Mouse (Mus musculus) CH12.LX (cell line): ENCODE measurements around the gene Cdh23. TPM values are rescaled to one million over a fixed set of nuclear protein-coding genes. Genes with fewer than 3 reads are reported as not detected.

Experiments
- DNase-seq: peaks from one replicate; pipeline ENCODE4 v3.0.0-alpha.2; 2013; ENCODE audit errors: extremely low read depth
- H3K27ac ChIP-seq: 2 replicates; pipeline ENCODE4 v1.5.1; 2012; ENCODE audit warnings: low read depth, mild to moderate bottlenecking, control low read depth, moderate library complexity; ENCODE audit not compliant: insufficient read depth
- H3K27me3 ChIP-seq: replicated peaks from 2 replicates; pipeline ENCODE3; 2012; ENCODE audit warnings: inconsistent platforms
- H3K36me3 ChIP-seq, 2 experiments: replicated peaks in 1 of 2; 2 replicates each; pipeline versions ENCODE3 to v1.6.1; 2012; ENCODE audit warnings: inconsistent platforms in 1 of 2, low read length in 1 of 2, mild to moderate bottlenecking in 1 of 2, mixed read lengths in 1 of 2, moderate library complexity in 1 of 2; ENCODE audit not compliant: control insufficient read depth in 1 of 2, insufficient read depth in 1 of 2
- H3K4me1 ChIP-seq, 2 experiments: 2 replicates each; pipeline ENCODE4 v1.6.1; 2012; ENCODE audit warnings: inconsistent platforms in 1 of 2, moderate library complexity in 1 of 2; ENCODE audit not compliant: insufficient read depth in 2 of 2, control insufficient read depth in 1 of 2
- H3K4me2 ChIP-seq: 2 replicates; pipeline ENCODE4 v1.6.1; 2012; ENCODE audit warnings: low read depth, mild to moderate bottlenecking, control low read depth; ENCODE audit not compliant: poor library complexity, insufficient read depth, severe bottlenecking
- H3K4me3 ChIP-seq, 3 experiments: fragments of 150-350 bp in 1 of 3; sonication (generic) in 1 of 3; replicated peaks in 1 of 3; 2 replicates each; pipeline versions ENCODE3 to v1.5.1; 2011 to 2012; ENCODE audit warnings: low read depth in 2 of 3, low read length in 2 of 3, mild to moderate bottlenecking in 2 of 3, moderate library complexity in 2 of 3, control low read depth in 1 of 3, improper control_type of control experiment in 1 of 3, inconsistent platforms in 1 of 3, mixed read lengths in 1 of 3; ENCODE audit not compliant: poor library complexity in 1 of 3
- H3K79me2 ChIP-seq: replicated peaks from 2 replicates; pipeline ENCODE4 v1.6.1; 2012; ENCODE audit warnings: mild to moderate bottlenecking, moderate library complexity; ENCODE audit not compliant: control insufficient read depth, poor library complexity, insufficient read depth, severe bottlenecking; ENCODE audit errors: extremely low read depth
- H3K9ac ChIP-seq: 2 replicates; pipeline ENCODE4 v1.6.1; 2012; ENCODE audit warnings: low read depth, mild to moderate bottlenecking, control low read depth, moderate library complexity; ENCODE audit not compliant: insufficient read depth
- H3K9me3 ChIP-seq: replicated peaks from 2 replicates; pipeline ENCODE3; 2012; ENCODE audit warnings: low read length, inconsistent platforms, mixed read lengths
- BHLHE40 ChIP-seq: IDR thresholded peaks from 2 replicates; pipeline ENCODE4 v1.6.1; 2011; ENCODE audit warnings: mild to moderate bottlenecking, low read depth, low read length, improper control_type of control experiment
- CHD1 ChIP-seq: IDR thresholded peaks from 2 replicates; pipeline ENCODE4 v1.6.1; 2012; ENCODE audit warnings: low read depth, low read length, improper control_type of control experiment, inconsistent platforms
- CHD2 ChIP-seq: IDR thresholded peaks from 2 replicates; pipeline ENCODE4 v1.6.1; 2011; ENCODE audit warnings: low read length, improper control_type of control experiment
- E2F4 ChIP-seq: IDR thresholded peaks from 2 replicates; pipeline ENCODE4 v1.6.1; 2011; ENCODE audit warnings: low read depth, low read length, improper control_type of control experiment; ENCODE audit not compliant: insufficient replicate concordance
- ETS1 ChIP-seq: conservative IDR thresholded peaks from 2 replicates; pipeline ENCODE4 v1.6.1; 2012; ENCODE audit warnings: low read depth, mild to moderate bottlenecking, inconsistent platforms, low read length, improper control_type of control experiment, moderate library complexity
- GABPA ChIP-seq: IDR thresholded peaks from 2 replicates; pipeline ENCODE4 v1.6.1; 2012; ENCODE audit warnings: low read depth, low read length, improper control_type of control experiment, inconsistent platforms; ENCODE audit not compliant: insufficient replicate concordance
- HCFC1 ChIP-seq: IDR thresholded peaks from 2 replicates; pipeline ENCODE4 v1.6.1; 2012; ENCODE audit warnings: low read depth, mild to moderate bottlenecking, inconsistent platforms, low read length, improper control_type of control experiment
- IRF4 ChIP-seq: IDR thresholded peaks from 2 replicates; pipeline ENCODE4 v1.6.1; 2014; ENCODE audit warnings: low read depth, mild to moderate bottlenecking, inconsistent platforms, low read length, improper control_type of control experiment
- JUN ChIP-seq: IDR thresholded peaks from 2 replicates; pipeline ENCODE4 v1.6.1; 2011; ENCODE audit warnings: low read depth, mild to moderate bottlenecking, low read length, improper control_type of control experiment, moderate library complexity; ENCODE audit not compliant: insufficient read depth
- JUND ChIP-seq: conservative IDR thresholded peaks from 2 replicates; pipeline ENCODE4 v1.6.1; 2011; ENCODE audit warnings: low read depth, low read length, improper control_type of control experiment
- KAT2A ChIP-seq: IDR thresholded peaks from 2 replicates; pipeline ENCODE4 v1.6.1; 2012; ENCODE audit warnings: low read length, improper control_type of control experiment, inconsistent platforms; ENCODE audit not compliant: insufficient replicate concordance
- MAFK ChIP-seq: IDR thresholded peaks from 2 replicates; pipeline ENCODE4 v1.6.1; 2011; ENCODE audit warnings: low read length, improper control_type of control experiment; ENCODE audit not compliant: insufficient replicate concordance
- MAX ChIP-seq: IDR thresholded peaks from 2 replicates; pipeline ENCODE4 v1.6.1; 2011; ENCODE audit warnings: low read length, improper control_type of control experiment
- MAZ ChIP-seq: IDR thresholded peaks from 2 replicates; pipeline ENCODE4 v1.6.1; 2012; ENCODE audit warnings: low read depth, mild to moderate bottlenecking, inconsistent platforms, low read length, improper control_type of control experiment, moderate library complexity
- MXI1 ChIP-seq: IDR thresholded peaks from 2 replicates; pipeline ENCODE4 v1.6.1; 2011; ENCODE audit warnings: mild to moderate bottlenecking, low read depth, low read length, improper control_type of control experiment
- MYC ChIP-seq: IDR thresholded peaks from 2 replicates; pipeline ENCODE4 v1.6.1; 2011; ENCODE audit warnings: low read depth, mild to moderate bottlenecking, improper control_type of control experiment, low read length
- POLR2A ChIP-seq: IDR thresholded peaks from 2 replicates; pipeline ENCODE4 v1.6.1; 2011; ENCODE audit warnings: low read depth, mild to moderate bottlenecking, improper control_type of control experiment, low read length
- RCOR1 ChIP-seq: conservative IDR thresholded peaks from 2 replicates; pipeline ENCODE4 v1.6.1; 2012; ENCODE audit warnings: low read depth, mild to moderate bottlenecking, inconsistent platforms, low read length, improper control_type of control experiment
- SIN3A ChIP-seq: IDR thresholded peaks from 2 replicates; pipeline ENCODE4 v1.6.1; 2012; ENCODE audit warnings: low read length, improper control_type of control experiment, inconsistent platforms
- SMC3 ChIP-seq: IDR thresholded peaks from 2 replicates; pipeline ENCODE4 v1.6.1; 2011; ENCODE audit warnings: low read depth, low read length, improper control_type of control experiment
- TCF12 ChIP-seq: IDR thresholded peaks from 2 replicates; pipeline ENCODE4 v1.6.1; 2014; ENCODE audit warnings: low read depth, mild to moderate bottlenecking, inconsistent platforms, low read length, improper control_type of control experiment
- ZNF384 ChIP-seq: IDR thresholded peaks from 2 replicates; pipeline ENCODE4 v1.6.1; 2012; ENCODE audit warnings: low read depth, low read length, improper control_type of control experiment, inconsistent platforms
- dilution Hi-C: fragments of 300-500 bp; cut with MboI; formaldehyde crosslinking; loops from 2 replicates; pipeline ENCODE4 v1.14.3; 2020; ENCODE audit warnings: low sequenced_read_pairs; ENCODE audit not compliant: extremely low pct_unique_long_range_greater_than_20kb, extremely low pct_ligation_motif_present
- in situ Hi-C: fragments of 300-500 bp; cut with MboI; formaldehyde crosslinking; loops from 3 replicates; pipeline ENCODE4 v1.14.3; 2019; ENCODE audit warnings: low sequenced_read_pairs, low pct_ligation_motif_present, low pct_unique_long_range_greater_than_20kb, mixed read lengths
- polyA plus RNA-seq: library from polyadenylated mRNA; unstranded; fragments of >175 nt; gene quantifications from 2 replicates; pipeline ENCODE4 v1.2.1, GENCODE M21; 2012; ENCODE audit warnings: low read depth; ENCODE audit not compliant: insufficient read length
- total RNA-seq, 2 experiments: library from RNA; depleted of rRNA; stranded (reverse); fragments of 300-350 nt in 1 of 2; fragments of >200 nt in 1 of 2; gene quantifications; 2 replicates each; pipeline ENCODE4 v1.2.3; 2012 to 2014

Cdh23 gene
- total and polyA plus RNA-seq, 3 experiments: 0.20 to 0.73 (median 0.30) TPM

GRCm38 (mm10) chr10:60733471-60733870 lies 37.2 kb upstream of the Cdh23 start:
- dilution Hi-C loops: no loop called here
- Histone ChIP-seq H3K27ac (no peak overlapping the region), H3K36me3 (peaks cover 12 to 68% of the 10 kb centered on the region in 2 experiments)

GRCm38 (mm10) chr10:60732397-60732861 lies 36.1 kb upstream of the Cdh23 start:
- peaks cover 16 to 74% of the 10 kb centered on the region in 2 experiments for H3K36me3 ChIP-seq
- TF ChIP-seq GABPA: no peak
- no peak for TF ChIP-seq TCF12
- TF ChIP-seq JUND: no peak
- no peak for TF ChIP-seq SIN3A
- no peak for TF ChIP-seq BHLHE40
- no peak for TF ChIP-seq IRF4
- no peak for TF ChIP-seq MAFK
- no peak for TF ChIP-seq CHD2
- no peak for TF ChIP-seq SMC3
- TF ChIP-seq KAT2A: no peak
- TF ChIP-seq ETS1: no peak
- TF ChIP-seq CHD1: no peak
- TF ChIP-seq MYC: no peak
- TF ChIP-seq POLR2A: no peak
- no peak for TF ChIP-seq HCFC1
- no peak for TF ChIP-seq MXI1
- TF ChIP-seq MAX: no peak
- TF ChIP-seq MAZ: no peak
- no peak for TF ChIP-seq RCOR1
- TF ChIP-seq ZNF384: no peak
- TF ChIP-seq, all 38 proteins: peak for 0
- Histone ChIP-seq H3K9ac (no peak overlapping the region), H3K4me1 (peaks cover 41 to 85% of the 10 kb centered on the region in 2 experiments), H3K4me2 (no peak overlapping the region), H3K27ac (no peak overlapping the region), H3K79me2 (no peaks in the 10 kb centered on the region), H3K4me3 (no peak overlapping the region), H3K27me3 (no peaks in the 10 kb centered on the region), H3K9me3 (no peaks in the 10 kb centered on the region)
- dilution Hi-C loops: no loop called here
- in situ Hi-C loops: no loop called here
- DNase-seq: no peak

More at GRCm38 (mm10) chr10:60733471-60733870, 37.2 kb upstream of the Cdh23 start:
- Histone ChIP-seq H3K4me2 (no peak overlapping the region), H3K27me3 (no peaks in the 10 kb centered on the region), H3K9me3 (no peaks in the 10 kb centered on the region), H3K9ac (no peak overlapping the region), H3K4me3 (no peak overlapping the region), H3K4me1 (peaks cover 48 to 87% of the 10 kb centered on the region in 2 experiments), H3K79me2 (no peaks in the 10 kb centered on the region; the same call in 1 of the 2 replicates)
- in situ Hi-C loops: no loop called here
- TF ChIP-seq TCF12 (peak; percentile 48; the same call in 1 of the 2 replicates), JUN (no peak), E2F4 (no peak), BHLHE40 (0 out of 2 replicates have a peak, but pooled peaks have one; percentile 31), IRF4 (no peak)
- no peak for DNase-seq
